8 mouse cellular contexts compared by ENCODE assay signal in the genomic region with DNA sequence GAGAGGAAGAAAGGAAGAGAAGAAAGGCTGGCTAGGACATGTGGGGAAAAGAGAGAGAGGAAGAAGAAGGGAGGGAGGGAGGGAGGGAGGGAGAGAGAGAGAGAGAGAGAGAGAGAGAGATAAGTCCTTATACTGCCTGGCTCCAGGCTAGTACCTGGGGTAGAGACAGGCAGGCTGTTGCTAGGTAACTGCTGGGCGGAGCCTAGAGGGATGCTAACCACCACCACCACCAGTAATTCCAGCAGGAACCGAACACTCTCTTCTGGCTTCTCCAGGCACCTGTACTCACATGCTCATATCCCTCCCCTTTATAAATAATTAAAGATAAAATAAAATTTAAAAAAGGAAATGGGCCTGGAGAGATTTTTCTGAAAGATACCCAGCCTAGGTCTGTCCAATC. TPM values are rescaled to one million over a fixed set of nuclear protein-coding genes. Genes with fewer than 3 reads are reported as not detected.
DNase-seq lines count a peak whose midpoint lies in the region; ATAC-seq and TF ChIP-seq lines count a peak whose summit lies in the region.

No protein-coding gene starts in this region.

- no peak overlapping the region for H3K4me2 ChIP-seq in kidney, postnatal 0 days (ENCODE audit: low read length)
- peak overlapping the region; percentile 67 for H3K4me2 ChIP-seq in forebrain, postnatal 0 days (ENCODE audit: low read depth)
- peak overlapping the region; percentile 87 for H3K4me2 ChIP-seq in midbrain, embryonic 15.5 days

- peak overlapping the region; percentile 96 for H3K27ac ChIP-seq in kidney, postnatal 0 days
- peak overlapping the region; percentile 99 for H3K27ac ChIP-seq in brown adipose tissue, adult 24 weeks (replicated peaks; ENCODE audit: low read depth, low read length)
- H3K27ac ChIP-seq in forebrain, postnatal 0 days (ENCODE audit: low read depth, low read length) = peak overlapping the region; percentile 99
- H3K27ac ChIP-seq in midbrain, embryonic 15.5 days = peak overlapping the region; percentile 92

- no peak overlapping the region for H3K4me3 ChIP-seq in kidney, postnatal 0 days (replicated peaks; ENCODE audit: low read depth, low read length)
- H3K4me3 ChIP-seq in brown adipose tissue, adult 24 weeks (ENCODE audit: insufficient read depth, low read depth, low read length) = no peak overlapping the region
- H3K4me3 ChIP-seq in forebrain, postnatal 0 days (ENCODE audit: low read depth, low read length) = no peak overlapping the region
- 0 out of 2 replicates have a peak overlapping the region, but pooled peaks have one; percentile 75 for H3K4me3 ChIP-seq in midbrain, embryonic 15.5 days

- no peak overlapping the region for H3K9ac ChIP-seq in kidney, postnatal 0 days (ENCODE audit: low read depth, low read length)
- peak overlapping the region; percentile 74; the same call in 1 of the 2 replicates for H3K9ac ChIP-seq in forebrain, postnatal 0 days
- no peak overlapping the region for H3K9ac ChIP-seq in midbrain, embryonic 15.5 days

- TF ChIP-seq CTCF in kidney, postnatal 0 days (IDR thresholded peaks at IDR 0.05; ENCODE audit: low read depth) = no peak
- TF ChIP-seq CTCF in forebrain, postnatal 0 days (IDR thresholded peaks at IDR 0.05; ENCODE audit: low read depth) = no peak

- peaks cover 15% of the 10 kb centered on the region; the same call in 1 of the 2 replicates for H3K4me1 ChIP-seq in kidney, postnatal 0 days (replicated peaks; ENCODE audit: insufficient read depth, low read length)
- peaks cover 17% of the 10 kb centered on the region for H3K4me1 ChIP-seq in brown adipose tissue, adult 24 weeks (ENCODE audit: control insufficient read depth, insufficient read depth, insufficient read length, low read length)
- H3K4me1 ChIP-seq in forebrain, postnatal 0 days (ENCODE audit: insufficient read depth) = peaks cover 24% of the 10 kb centered on the region
- H3K4me1 ChIP-seq in midbrain, embryonic 15.5 days = peaks cover 41% of the 10 kb centered on the region

- no peaks in the 10 kb centered on the region for H3K27me3 ChIP-seq in kidney, postnatal 0 days (ENCODE audit: insufficient read depth, low read length)
- H3K27me3 ChIP-seq in forebrain, postnatal 0 days (ENCODE audit: insufficient read depth, low read length) = no peaks in the 10 kb centered on the region
- H3K27me3 ChIP-seq in midbrain, embryonic 15.5 days (replicated peaks) = peaks cover under 1% of the 10 kb centered on the region; the same call in 1 of the 2 replicates

- ATAC-seq in kidney, postnatal 0 days (replicated peaks; ENCODE audit: low FRiP score, low read depth) = no peak
- peak; percentile 50 for ATAC-seq in forebrain, postnatal 0 days
- peak; percentile 41; the same call in 1 of the 2 replicates for ATAC-seq in midbrain, embryonic 15.5 days (replicated peaks)

- H3K9me3 ChIP-seq in kidney, postnatal 0 days (replicated peaks; ENCODE audit: low read length) = no peaks in the 10 kb centered on the region
- no peaks in the 10 kb centered on the region for H3K9me3 ChIP-seq in forebrain, postnatal 0 days (ENCODE audit: low read length)
- no peaks in the 10 kb centered on the region for H3K9me3 ChIP-seq in midbrain, embryonic 15.5 days

- no peak for DNase-seq in kidney, postnatal 0 days (ENCODE audit: low spot score)
- no peak for DNase-seq in kidney, postnatal 36 days
- peak; percentile 76 for DNase-seq in forebrain, postnatal 0 days
- no peak for DNase-seq in thymus, postnatal 25 days
- no peak for DNase-seq in kidney, adult 9 months
- no peak for DNase-seq in kidney, postnatal 14 days

- H3K36me3 ChIP-seq in kidney, postnatal 0 days (ENCODE audit: insufficient read depth, low read length) = peaks cover 8% of the 10 kb centered on the region
- H3K36me3 ChIP-seq in forebrain, postnatal 0 days (ENCODE audit: insufficient read depth) = peaks cover 14% of the 10 kb centered on the region; the same call in 1 of the 2 replicates
- 0 out of 2 replicates have a peak, but pooled peaks cover 5% of the 10 kb centered on the region for H3K36me3 ChIP-seq in midbrain, embryonic 15.5 days (replicated peaks)

- WGBS in kidney, postnatal 0 days = 38% methylated on average over 2 of the region's 2 CpGs
- 0% methylated on average over 2 of the region's 2 CpGs for WGBS in forebrain, postnatal 0 days
- WGBS in midbrain, embryonic 15.5 days = 16% methylated on average over 2 of the region's 2 CpGs

RNA-seq across cellular contexts. Expression of gene Zfp46, which starts 0.7 kb away (rescaled TPM):
- 13.8 and 15.2 TPM in 2 replicates for polyA plus RNA-seq in kidney, postnatal 0 days (2015; fragmentation: Nextera tagmentation; extraction: Ambion mirVana)
- polyA plus RNA-seq in brown adipose tissue, adult 24 weeks (2012; ENCODE audit: insufficient read depth, insufficient read length, missing spikeins) = 3.9 and 6.9 TPM in 2 replicates
- 72.6 and 73.1 TPM in 2 replicates for total RNA-seq in forebrain, postnatal 0 days (2014; rRNA removed)
- 23.6 and 31.0 TPM in 2 replicates for polyA plus RNA-seq in forebrain, postnatal 0 days (2015; fragmentation: Nextera tagmentation; extraction: Ambion mirVana)
- 42.8 and 43.2 TPM in 2 replicates for polyA plus RNA-seq in midbrain, embryonic 15.5 days (2015; fragmentation: Nextera tagmentation; extraction: Ambion mirVana)

RNA-seq across cellular contexts. Expression of gene Hnrnpr, which starts 27.0 kb away (rescaled TPM):
- polyA plus RNA-seq in kidney, postnatal 0 days (2015; fragmentation: Nextera tagmentation; extraction: Ambion mirVana) = 121 and 130 TPM in 2 replicates
- polyA plus RNA-seq in brown adipose tissue, adult 24 weeks (2012; ENCODE audit: insufficient read depth, insufficient read length, missing spikeins) = 34.6 and 36.9 TPM in 2 replicates
- 162 and 169 TPM in 2 replicates for total RNA-seq in forebrain, postnatal 0 days (2014; rRNA removed)
- 175 and 214 TPM in 2 replicates for polyA plus RNA-seq in forebrain, postnatal 0 days (2015; fragmentation: Nextera tagmentation; extraction: Ambion mirVana)
- polyA plus RNA-seq in midbrain, embryonic 15.5 days (2015; fragmentation: Nextera tagmentation; extraction: Ambion mirVana) = 226 and 237 TPM in 2 replicates

RNA-seq across cellular contexts. Expression of gene Tcea3, which starts 36.3 kb away (rescaled TPM):
- 11.2 and 12.3 TPM in 2 replicates for polyA plus RNA-seq in kidney, postnatal 0 days (2015; fragmentation: Nextera tagmentation; extraction: Ambion mirVana)
- 10.3 and 11.6 TPM in 2 replicates for polyA plus RNA-seq in brown adipose tissue, adult 24 weeks (2012; ENCODE audit: insufficient read depth, insufficient read length, missing spikeins)
- total RNA-seq in forebrain, postnatal 0 days (2014; rRNA removed) = 0.31 and 0.48 TPM in 2 replicates
- polyA plus RNA-seq in forebrain, postnatal 0 days (2015; fragmentation: Nextera tagmentation; extraction: Ambion mirVana) = 1.6 and 1.9 TPM in 2 replicates
- polyA plus RNA-seq in midbrain, embryonic 15.5 days (2015; fragmentation: Nextera tagmentation; extraction: Ambion mirVana) = 1.4 and 1.8 TPM in 2 replicates
